Mouse (Mus musculus) cerebellum, postnatal 25 days (tissue): ENCODE measurements around the gene Pctp.

ENCODE experiments used
- DNase-seq, 2 experiments: peaks; one replicate each; pipeline ENCODE4 v3.0.0; 2021; ENCODE audit warnings: mixed read lengths in 2 of 2

The Pctp gene

DNA sequence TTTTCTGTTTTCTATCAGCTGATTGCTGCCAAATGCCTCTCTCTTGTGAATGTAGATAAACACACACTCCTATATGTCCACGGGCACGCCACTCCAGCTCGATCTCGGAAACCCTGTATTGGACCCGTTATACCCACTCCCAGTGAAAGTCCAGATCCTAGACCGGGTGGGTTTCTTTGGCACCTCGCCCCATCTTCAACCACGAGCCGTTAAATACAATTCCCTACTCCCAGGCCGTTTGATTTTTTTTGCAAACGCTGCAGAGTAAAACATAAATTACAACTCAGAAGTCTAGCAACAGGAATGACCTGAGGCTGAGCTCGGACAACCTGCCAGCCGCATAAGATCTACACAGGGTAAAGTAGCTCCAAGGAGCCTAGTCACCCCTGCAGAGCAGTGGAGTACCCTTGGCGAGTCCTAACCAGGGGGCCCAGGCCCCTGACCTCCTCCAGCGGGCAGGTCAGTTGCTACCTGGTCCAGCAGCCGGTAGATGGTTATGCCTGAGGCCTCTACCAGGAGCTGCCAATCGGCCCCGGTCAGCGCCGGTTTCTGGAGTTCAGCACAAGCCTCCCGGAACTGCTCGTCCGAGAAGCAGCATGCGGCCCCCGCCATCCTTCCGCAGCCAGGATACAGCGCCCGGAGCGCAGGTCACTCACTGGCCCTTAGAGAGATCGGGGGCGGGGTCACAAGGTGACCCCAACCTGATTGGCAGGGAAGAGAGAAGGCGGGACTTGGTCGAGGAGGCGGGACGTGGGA lies at the start of gene Pctp:
TSS of gene Pctp (minus strand) at position 664 of the 756 bp plus-strand sequence.
- peak; percentile 85 to 91 for DNase-seq

DNA sequence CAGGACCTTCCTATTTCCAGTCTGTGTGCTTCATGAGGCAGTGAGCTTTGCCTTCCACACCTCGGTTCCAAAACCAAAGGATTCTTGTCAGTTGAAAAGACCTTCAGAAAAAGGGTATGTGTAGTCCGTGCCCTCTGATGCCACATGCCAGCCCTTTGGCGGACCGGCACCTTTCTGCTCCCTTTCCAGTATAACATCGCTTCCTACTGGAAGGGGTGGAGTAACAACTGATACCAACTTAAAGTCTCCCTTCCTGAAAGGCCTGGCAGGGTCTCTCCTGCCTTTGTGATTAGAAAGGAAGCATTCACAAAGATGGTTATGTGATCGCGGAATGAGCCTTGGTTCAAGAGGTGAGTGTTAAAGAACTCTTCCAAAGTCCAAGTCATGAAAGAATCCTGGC lies 47.3 kb upstream of the Pctp start:
- DNase-seq, result no peak

DNA sequence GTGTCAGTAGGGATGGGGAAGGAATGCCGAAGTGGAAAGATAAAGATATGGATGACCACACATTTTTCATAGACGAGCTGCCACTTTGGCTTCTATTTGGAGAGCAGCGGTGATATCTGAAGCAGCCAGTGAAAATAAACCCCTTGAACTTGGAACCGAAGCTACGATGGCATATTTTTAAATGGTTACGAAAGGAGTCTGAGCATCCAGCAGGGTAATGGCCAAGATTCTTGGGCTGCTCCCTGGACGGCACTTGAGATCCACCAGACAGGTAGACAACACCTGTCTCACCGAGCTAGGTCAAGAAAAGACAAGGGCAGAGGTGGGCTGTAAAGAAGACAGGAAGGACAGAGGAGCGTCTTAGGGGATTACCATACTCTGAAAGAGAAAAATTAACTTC lies 44.6 kb upstream of the Pctp start:
- DNase-seq, result no peak

DNA sequence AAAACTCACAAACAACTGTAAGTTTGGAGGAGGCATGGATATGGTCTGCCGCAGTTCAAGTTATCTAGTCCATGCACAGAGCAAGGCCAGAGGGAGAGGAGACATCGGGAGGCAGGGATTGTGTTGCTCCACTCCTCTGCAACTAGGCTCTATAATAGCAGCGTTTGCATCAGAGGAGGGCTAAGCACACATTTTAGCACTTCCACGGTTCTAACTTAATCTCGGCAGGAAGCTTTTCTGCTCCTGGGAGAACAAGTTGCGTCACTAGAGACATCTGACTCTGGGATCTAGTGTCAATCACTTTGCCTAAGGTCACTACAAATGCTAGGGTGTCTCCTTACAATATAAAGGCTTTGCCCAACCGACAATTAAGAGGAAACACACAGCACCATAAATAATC lies 43.5 kb upstream of the Pctp start:
- no peak for DNase-seq

DNA sequence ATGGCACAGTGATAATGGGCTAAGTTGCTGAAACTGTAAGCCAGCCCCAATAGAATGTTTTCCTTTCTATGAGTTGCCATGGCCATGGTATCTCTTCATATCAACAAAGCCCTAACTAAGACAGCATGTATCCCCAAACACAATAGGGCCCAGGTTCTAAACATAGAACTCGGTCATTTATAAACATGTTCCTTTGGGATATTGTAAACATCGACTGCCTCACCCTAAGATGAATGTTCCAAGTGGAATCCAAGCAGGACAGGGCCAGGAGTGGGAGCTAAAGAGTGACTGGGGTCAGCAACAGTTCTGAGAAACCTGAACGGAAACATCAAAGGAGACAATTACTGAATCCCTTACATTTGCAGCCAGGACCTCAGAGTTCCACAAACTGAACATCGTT lies 41.8 kb upstream of the Pctp start:
- no peak for DNase-seq

DNA sequence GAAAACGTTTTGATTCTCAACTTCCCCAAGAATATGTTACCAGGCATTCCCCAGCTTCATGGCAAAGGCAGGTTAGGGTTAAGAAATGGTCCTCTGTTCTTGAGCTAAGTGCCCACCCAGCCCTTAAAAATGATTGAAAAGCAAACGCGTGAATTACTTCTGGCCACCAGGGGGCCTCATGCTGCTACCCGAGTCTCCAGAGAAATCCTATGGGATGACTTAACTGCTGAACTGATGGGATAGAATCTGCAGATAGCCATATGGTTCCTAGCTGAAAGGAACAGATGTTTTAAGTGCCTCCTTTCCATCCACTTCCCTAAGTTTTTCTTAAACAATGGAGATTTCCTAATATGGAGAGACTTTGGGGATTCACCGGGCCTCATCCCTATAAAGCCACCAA lies 35.3 kb upstream of the Pctp start:
- peak in 1 of 2 experiments; percentile 20 for DNase-seq

DNA sequence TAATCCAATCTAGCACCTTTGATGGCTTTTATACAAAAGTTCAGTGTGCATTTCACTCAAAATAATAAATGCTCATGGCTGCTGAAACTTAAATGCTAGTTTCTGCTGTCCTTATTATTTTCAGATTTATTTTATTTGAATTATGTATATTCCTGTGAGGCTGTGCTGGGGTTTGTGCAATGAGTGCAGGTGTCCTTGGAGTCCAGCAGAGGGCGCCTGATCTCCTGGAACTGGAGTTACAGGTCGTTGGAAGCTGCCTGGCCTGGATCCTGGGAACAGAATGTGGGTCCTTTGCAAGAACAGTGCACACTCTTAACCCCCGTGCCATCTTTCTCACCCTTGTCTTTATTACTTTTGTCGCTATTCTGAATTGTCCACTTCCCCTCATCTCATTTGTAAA lies 33.7 kb upstream of the Pctp start:
- no peak for DNase-seq

DNA sequence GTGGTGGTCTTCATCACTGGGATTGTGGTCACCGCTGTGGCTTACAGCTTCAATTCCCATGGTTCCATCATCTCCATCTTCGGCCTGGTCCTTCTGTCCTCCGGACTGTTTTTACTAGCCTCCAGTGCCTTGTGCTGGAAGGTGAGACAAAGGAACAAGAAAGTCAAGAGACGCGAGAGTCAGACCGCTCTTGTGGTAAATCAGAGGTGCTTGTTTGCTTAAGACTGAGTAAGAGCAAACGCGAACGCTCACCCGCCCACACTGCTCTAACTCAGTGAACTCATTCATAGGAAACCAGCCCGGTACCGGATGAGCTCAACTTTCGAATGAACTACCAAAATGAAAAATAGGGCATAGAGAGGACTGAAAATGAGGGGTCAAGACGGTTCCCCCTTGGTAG lies 32.8 kb upstream of the Pctp start:
- no peak for DNase-seq

DNA sequence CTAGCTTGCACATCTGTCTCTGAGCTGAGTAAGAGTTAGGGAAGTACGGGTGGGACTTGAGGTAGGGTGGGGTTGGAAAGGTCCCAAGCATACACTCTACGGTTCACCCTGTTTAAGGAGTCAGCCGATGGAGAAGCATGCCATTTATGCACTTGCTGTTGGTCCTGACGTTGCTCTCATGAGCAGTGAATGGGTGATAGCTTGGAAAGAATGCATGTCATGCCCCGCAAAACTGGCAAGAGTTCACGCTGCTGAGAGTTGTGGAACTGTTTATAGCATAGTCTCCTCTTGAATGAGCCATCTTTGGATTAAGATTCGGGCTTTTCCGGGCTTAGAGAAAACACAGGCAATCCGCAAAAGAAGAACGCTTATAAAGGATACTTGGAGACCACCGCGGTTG lies 32.0 kb upstream of the Pctp start:
- DNase-seq, result no peak

DNA sequence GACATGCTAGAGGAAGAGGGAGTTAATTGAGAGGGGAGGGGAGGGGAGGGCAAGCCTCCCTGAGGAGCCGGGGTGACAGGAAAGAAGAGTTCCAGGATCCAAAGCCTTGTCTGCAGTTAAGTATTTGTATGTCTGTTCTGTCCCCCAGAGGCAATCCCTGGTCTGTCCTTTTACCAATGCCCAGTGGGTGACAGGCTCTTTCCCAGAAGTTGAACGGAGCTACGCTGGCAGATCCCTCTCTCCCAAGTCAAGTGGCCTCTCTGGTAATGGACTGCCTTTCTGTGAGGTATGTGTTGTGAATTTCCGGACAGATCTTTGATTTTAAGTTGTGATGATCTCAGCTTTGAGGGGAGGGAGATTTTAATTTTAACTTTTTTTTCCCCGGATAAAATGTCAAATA lies 30.7 kb upstream of the Pctp start:
- DNase-seq, result no peak

DNA sequence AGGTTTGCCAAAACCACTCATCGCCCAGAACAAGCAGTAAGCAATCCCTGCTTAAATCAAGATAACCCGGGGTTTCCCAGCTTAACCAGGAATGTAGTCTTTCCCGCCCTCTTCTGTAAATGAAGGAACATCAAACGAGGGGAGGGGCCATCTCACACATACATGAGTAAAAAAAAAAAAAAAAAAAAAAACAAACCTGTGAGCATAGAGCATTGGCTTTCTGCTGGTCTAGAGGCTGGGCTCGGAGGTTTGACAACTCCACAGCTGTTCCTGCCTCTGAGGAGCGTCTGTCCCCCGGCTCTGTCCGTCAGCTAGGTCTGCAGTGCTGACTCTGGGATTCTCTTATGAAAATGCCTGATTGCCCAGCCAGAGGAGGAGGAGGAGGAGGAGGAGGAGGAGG lies 30.1 kb upstream of the Pctp start:
- DNase-seq, result no peak

DNA sequence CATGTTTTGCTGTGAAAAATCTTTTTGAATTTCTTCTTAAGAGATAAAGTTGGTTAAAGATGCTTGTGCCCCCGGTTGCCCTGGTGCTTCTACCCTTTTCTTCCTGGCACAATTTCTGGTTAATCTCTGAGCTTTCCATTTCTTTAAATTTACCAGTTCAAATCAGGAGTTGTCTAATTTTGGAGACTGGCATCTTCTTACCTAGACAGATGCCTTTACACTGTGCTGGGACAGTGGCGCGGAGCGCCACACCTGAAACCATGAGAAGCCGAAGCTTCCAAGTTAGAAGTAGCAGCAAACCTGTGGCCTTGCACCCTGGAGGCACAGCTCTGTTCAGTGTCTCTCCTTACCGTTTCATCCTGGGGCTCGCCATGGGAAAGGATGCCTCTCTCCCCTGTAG lies 28.4 kb upstream of the Pctp start:
- no peak for DNase-seq

DNA sequence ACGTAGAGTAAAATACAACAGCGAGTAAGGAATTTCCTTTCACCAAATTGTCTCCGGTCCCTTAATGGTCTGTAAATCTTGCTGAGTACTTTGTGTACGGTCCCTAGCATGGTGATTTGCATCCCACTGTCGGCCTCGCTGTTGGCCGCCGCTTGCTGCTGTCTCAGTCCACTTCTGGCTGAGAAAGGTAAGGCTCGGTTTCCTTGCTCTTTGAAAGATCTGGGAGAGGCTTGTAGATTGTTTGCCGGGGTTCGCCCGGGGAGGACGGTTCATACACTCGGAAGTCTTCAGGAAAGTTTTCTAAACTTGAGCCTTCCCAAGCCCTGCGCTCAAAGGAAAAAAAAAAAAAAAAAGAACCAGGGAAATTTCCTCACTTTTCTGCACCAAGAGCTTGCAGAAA lies 27.9 kb upstream of the Pctp start:
- DNase-seq, result peak; percentile 13 to 34

DNA sequence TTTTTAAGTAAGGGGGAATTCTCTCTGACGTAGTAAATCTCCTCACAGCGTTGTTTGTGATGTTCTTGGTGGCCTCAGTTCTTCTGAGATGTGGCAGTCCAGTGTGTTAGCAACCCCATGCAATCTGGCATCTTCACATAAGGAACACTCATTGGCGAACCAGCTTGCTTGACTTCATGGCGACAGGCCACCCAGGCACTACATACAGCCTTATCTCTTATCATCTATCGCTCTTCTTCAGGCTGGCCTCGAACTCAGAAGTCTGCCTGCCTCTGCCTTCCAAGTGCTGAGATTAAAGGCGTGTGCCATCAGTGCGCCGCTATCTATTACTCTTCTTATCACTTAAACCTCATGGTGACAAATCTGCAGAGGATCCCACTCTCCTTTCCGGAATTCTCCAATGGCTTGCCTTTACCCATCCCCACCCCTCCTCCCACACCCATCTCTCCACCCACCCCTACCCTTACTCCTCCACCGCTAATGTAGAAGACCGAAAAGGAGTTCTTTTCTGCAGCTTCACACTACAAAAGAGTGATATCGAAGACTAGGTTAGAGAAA lies 27.2 kb upstream of the Pctp start, which contains the start of gene Tmem100:
TSS of gene Tmem100 (plus strand) at position 508 of the 558 bp plus-strand sequence.
- no peak for DNase-seq

DNA sequence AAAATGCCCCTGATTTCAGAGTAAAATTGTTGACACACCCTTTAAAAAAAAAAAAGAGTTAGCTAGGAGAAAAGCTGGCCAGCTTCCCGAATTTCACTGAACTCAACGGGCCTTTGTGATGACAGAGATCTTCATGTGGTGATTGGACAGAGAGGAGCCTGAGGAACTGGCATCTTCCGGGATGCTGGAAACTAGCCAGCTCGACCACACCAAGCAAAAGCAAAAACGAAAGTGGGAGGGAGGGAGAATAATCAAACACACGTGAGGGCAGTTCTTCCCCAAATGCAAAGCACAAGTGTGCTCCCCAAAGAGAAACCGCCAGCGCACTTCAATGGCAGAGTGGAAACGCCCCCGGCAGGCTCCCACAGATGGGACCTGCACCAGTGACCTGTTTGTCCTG lies 26.7 kb upstream of the Pctp start:
- DNase-seq, result peak; percentile 11 to 37

DNA sequence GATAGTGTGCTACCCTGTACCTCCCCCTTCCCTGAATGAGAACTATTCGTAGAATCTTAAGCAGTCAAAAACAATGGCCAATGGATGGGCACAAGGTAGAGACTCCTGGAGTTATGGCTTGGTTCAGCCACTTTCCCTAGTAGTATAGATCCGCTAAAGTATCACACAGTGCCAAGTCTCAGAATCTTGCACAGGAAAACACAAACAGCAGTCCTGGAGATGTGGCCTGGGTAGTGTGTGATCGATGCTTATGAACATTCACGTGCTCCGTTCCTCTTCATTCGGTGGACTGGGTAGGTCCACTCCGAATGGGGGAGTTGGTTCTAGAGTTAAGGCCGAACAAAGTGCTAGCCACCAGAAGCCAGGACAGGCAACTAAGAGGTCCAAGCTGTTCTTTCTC lies 26.1 kb upstream of the Pctp start:
- no peak for DNase-seq

DNA sequence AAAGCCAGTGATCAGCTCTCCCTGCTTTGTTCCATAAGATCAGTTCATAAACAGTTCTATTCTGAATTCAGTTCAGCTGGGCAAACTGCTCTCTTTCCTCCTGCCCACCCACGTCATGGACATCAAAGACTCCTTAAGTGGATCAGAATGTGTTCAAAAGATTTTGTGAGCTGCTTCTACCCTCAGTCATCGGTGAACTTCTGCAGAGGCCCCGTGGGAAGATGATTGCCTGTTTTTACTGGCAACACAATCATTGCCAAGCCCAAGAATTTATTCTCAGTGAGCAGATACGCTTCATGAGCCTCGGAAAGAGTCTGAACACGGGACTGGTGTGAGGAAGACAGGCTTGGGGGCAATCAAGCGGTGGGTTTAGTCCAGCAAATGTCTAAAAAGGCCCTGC lies 24.5 kb upstream of the Pctp start:
- no peak for DNase-seq

DNA sequence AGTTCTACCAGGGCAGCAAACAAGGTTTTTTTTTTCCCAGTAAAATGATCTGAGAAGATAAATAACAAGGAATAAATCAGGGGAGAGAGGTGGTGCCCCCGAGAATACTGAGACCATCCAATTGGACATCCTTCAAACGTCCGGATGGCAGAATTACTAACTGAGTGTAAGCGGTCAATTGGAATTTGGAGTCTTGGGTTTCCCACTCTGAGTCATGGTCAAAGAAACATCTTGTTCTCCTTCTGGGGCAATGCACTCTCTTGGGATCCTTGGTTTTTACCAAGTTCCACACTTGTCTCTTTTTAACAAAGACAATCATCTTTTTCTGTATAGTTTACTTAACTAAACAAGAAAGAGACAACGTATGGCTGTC lies 24.1 kb upstream of the Pctp start:
- DNase-seq, result no peak

DNA sequence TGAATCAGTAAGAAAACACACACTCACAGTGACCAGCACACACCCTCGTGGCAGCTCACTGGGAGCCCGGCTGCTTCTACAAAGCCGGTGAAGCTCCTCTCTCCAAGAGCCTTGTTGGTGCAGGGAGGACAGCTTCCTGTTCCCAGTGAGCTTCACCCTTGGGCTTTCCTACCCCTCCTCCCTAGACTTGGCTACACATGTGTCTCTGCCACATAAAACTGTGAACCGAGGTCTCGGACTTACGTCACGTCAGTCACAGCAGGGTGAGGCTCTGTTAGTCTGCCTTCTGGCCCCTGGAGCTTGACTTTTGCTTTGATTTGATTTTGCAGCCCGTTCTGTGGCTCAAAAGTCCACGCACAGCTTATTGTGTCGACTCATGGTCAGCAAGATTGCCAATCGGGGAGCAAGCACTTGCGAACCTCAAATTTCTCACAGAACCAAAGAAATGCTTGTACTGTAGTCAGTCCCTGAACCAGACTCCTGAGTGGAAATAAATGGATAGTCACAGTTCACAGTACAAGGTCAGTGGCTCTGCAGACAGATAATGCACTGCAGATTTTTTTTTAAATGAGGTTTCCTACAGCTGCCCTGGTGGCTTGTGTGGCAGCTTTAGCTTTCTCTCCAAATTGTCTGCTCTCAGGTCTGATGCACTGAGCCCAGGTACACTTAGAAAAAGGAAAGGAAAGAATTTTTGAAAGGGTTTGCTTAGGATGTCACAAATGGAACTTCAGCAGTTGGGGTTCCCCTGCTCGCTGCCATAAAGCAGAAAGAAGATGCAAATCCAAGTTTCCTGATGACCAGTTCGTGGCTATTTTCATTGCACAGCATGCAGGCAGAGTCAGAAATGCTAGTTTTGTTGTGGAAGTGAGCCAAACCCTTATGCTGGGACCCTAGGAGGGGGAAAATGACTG lies 23.5 kb upstream of the Pctp start:
- DNase-seq, result no peak

DNA sequence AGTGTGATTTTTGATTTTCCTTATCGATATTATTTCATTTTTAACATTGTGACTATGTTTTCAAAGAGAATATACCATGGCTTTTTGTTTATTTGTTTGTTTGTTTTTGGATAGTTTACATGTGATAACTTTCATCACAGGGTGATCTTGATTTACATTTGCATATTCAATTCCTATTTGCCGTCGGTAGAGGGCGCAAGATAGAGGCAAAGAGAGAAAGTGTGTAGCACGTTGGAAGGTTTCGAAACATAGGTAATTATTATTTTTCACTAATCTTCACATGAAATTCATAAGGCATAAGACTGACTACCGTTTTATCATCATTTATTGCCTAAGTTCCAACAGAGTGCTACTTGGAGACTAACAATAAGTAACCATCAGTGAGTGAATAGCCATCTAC lies 16.5 kb upstream of the Pctp start:
- DNase-seq, result peak in 1 of 2 experiments; percentile 56

DNA sequence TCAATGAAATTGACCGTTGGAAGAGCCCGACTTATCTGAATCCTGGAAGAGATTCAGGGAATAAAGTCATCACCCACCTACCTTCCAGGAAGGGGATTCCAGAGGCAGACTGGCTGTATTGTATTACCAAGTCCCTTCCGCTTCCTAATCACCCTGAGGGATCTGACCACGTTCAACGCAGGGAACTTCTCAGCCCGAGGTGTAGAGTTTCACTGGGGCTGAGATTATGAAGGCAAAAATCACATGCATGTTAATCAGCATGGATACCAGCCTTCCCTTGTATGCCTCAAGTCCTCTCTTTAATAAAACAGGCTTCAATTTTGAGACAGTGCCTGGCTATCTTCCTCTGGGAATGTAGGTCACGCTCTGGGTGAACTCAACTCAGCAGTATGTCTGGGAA lies 12.6 kb upstream of the Pctp start:
- no peak for DNase-seq

DNA sequence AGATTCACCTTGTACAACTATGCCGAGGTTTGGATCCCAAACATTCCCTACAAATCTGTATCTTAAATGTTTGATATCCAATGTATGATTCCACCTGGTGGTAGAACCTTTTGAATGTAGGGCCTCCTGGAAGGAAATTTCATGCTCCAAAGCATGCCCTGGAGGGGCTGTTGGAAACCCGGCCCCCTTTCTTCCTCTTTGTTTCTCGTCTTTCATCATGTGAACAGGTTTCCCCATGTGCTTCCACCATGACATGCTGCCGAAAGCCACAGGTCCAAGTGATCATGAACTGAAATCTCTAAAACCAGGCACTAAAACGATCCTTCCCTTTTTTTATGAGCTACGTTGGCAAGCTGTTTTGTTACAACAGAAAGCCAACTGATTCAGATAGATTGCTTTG lies 11.0 kb upstream of the Pctp start:
- no peak for DNase-seq

DNA sequence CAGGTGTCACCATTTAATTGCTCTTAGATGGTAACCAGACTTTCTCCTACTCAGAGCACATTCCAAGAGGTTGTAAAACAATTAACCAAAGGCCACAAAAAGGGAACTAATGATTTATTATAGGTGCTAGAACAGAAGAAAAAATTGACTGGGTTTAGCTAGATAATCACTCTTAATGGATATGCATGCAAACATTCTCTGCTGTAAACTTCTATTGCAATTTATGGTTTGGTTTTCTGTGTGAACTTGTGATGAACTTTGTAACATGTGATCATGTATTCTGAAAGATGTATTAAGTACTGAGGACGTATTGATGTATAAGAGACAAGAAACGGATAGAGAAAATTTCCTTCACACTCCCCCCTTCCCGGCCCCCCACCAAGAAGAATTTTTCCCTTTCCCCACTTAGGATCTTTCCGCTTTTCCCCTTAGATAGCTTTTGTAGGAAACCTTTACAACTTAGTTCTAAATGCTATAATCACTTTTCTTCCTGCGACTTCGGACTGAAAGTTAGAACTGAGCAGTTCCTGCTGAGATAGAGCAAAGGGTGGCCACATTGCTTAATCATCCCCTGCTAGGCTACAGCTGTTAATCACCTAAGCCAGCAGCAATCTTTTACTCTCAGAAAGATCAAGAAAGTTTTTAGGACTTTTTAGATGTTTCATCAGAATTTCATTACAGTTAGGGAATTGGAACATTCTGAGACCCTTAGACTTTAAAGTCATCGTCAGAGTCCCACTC lies 5.3 kb upstream of the Pctp start:
- DNase-seq, result no peak
